Comparison of ENCODE assay signal across 8 mouse cellular contexts in genomic region chr2:84669828-84670568, GRCm38 (mm10). TPM values are rescaled to one million over a fixed set of nuclear protein-coding genes. Genes with fewer than 3 reads are reported as not detected.
DNase-seq lines count a peak whose midpoint lies in the region; ATAC-seq and TF ChIP-seq lines count a peak whose summit lies in the region.

No protein-coding gene starts in this region.

- H3K4me1 ChIP-seq in embryonic facial prominence, embryonic 10.5 days = peaks cover 13% of the 10 kb centered on the region
- no peaks in the 10 kb centered on the region for H3K4me1 ChIP-seq in lung, postnatal 0 days (ENCODE audit: insufficient read depth, low read depth, low read length)
- H3K4me1 ChIP-seq in stomach, embryonic 15.5 days = 0 out of 2 replicates have a peak, but pooled peaks cover 4% of the 10 kb centered on the region

- peaks cover 19% of the 10 kb centered on the region for H3K79me3 ChIP-seq in C2C12 (ENCODE audit: low read depth)

- DNase-seq in cerebellum, postnatal 36 days = peak; percentile 39 to 48
- no peak for DNase-seq in cerebellum, adult 11-12 months
- DNase-seq in embryonic facial prominence, embryonic 10.5 days (ENCODE audit: low spot score) = no peak
- DNase-seq in induced T-regulatory cell, adult 2 months (ENCODE audit: low read depth) = peak; percentile 21
- peak; percentile 72 for DNase-seq in lung, postnatal 0 days (ENCODE audit: low spot score)
- no peak for DNase-seq in frontal cortex, postnatal 14 days (ENCODE audit: low spot score in 2 of 2)

- H3K79me2 ChIP-seq in C2C12 (ENCODE audit: control insufficient read depth, insufficient read depth) = peaks cover 32% of the 10 kb centered on the region

- H3K4me2 ChIP-seq in lung, postnatal 0 days (replicated peaks; ENCODE audit: low read depth, low read length) = peak overlapping the region; percentile 64
- H3K4me2 ChIP-seq in stomach, embryonic 15.5 days = peak overlapping the region; percentile 71

- H3K9me3 ChIP-seq in embryonic facial prominence, embryonic 10.5 days = no peaks in the 10 kb centered on the region
- H3K9me3 ChIP-seq in lung, postnatal 0 days (ENCODE audit: low read length) = no peaks in the 10 kb centered on the region
- no peaks in the 10 kb centered on the region for H3K9me3 ChIP-seq in stomach, embryonic 15.5 days

- H3K36me3 ChIP-seq in C2C12 (ENCODE audit: control insufficient read depth, insufficient read depth) = peaks cover 47% of the 10 kb centered on the region
- peaks cover 50% of the 10 kb centered on the region for H3K36me3 ChIP-seq in embryonic facial prominence, embryonic 10.5 days (replicated peaks)
- H3K36me3 ChIP-seq in lung, postnatal 0 days (ENCODE audit: insufficient read depth, low read length) = no peaks in the 10 kb centered on the region
- peaks cover 11% of the 10 kb centered on the region for H3K36me3 ChIP-seq in stomach, embryonic 15.5 days

- no peak for TF ChIP-seq CTCF in C2C12 (IDR thresholded peaks at IDR 0.05; ENCODE audit: control insufficient read depth, insufficient read depth, insufficient read length)
- TF ChIP-seq CTCF in lung, postnatal 0 days (IDR thresholded peaks at IDR 0.05) = no peak

- peak overlapping the region; percentile 74 for H3K9ac ChIP-seq in lung, postnatal 0 days (replicated peaks; ENCODE audit: low read depth)
- H3K9ac ChIP-seq in stomach, embryonic 15.5 days = peak overlapping the region; percentile 86

- peak overlapping the region; percentile 81 for H3ac ChIP-seq in C2C12 (ENCODE audit: control insufficient read depth, insufficient read length, low read depth)

- no peak for TF ChIP-seq EP300 in lung, postnatal 0 days (IDR thresholded peaks at IDR 0.05)

- H3K27me3 ChIP-seq in C2C12 (ENCODE audit: control insufficient read depth, insufficient read depth, insufficient read length) = no peaks in the 10 kb centered on the region
- H3K27me3 ChIP-seq in embryonic facial prominence, embryonic 10.5 days (replicated peaks; ENCODE audit: low read depth, poor library complexity, severe bottlenecking) = no peaks in the 10 kb centered on the region
- H3K27me3 ChIP-seq in lung, postnatal 0 days (replicated peaks; ENCODE audit: insufficient read depth, low read length) = no peaks in the 10 kb centered on the region
- no peaks in the 10 kb centered on the region for H3K27me3 ChIP-seq in stomach, embryonic 15.5 days (replicated peaks)

- peak; percentile 74 for ATAC-seq in lung, postnatal 0 days
- ATAC-seq in stomach, embryonic 15.5 days (ENCODE audit: insufficient read depth, low FRiP score, low read depth) = peak; percentile 73

- 3% methylated on average over 39 of the region's 39 CpGs for WGBS in embryonic facial prominence, embryonic 10.5 days
- WGBS in lung, postnatal 0 days = under 1% methylated on average over 38 of the region's 39 CpGs
- 3% methylated on average over 39 of the region's 39 CpGs for WGBS in stomach, embryonic 15.5 days

- H3K4me3 ChIP-seq in C2C12 (ENCODE audit: insufficient read depth, poor library complexity, severe bottlenecking) = peak overlapping the region; percentile 99
- peak overlapping the region; percentile 93 for H3K4me3 ChIP-seq in embryonic facial prominence, embryonic 10.5 days
- peak overlapping the region; percentile 90 for H3K4me3 ChIP-seq in lung, postnatal 0 days (ENCODE audit: low read depth, low read length)
- H3K4me3 ChIP-seq in stomach, embryonic 15.5 days (replicated peaks) = peak overlapping the region; percentile 91

- peak overlapping the region; percentile 99 for H3K27ac ChIP-seq in embryonic facial prominence, embryonic 10.5 days (replicated peaks)
- peak overlapping the region; percentile 88 for H3K27ac ChIP-seq in lung, postnatal 0 days (ENCODE audit: low read length)
- peak overlapping the region; percentile 91 for H3K27ac ChIP-seq in stomach, embryonic 15.5 days

TF ChIP-seq in C2C12, 6 proteins besides CTCF, POLR2A, EP300 and RAD21:
- peak; percentile 8 for TF ChIP-seq MAX (IDR thresholded peaks at IDR 0.05)
- no peak for TF ChIP-seq FOSL1 (IDR thresholded peaks at IDR 0.05; ENCODE audit: insufficient read depth, low read length, poor library complexity, severe bottlenecking)

RNA-seq across cellular contexts. Expression of gene Selenoh, which starts 0.6 kb away (rescaled TPM):
- polyA plus RNA-seq in C2C12 (2012; fragmentation: generic; extraction: Trizol) = 355 TPM
- 505 and 520 TPM in 2 replicates for polyA plus RNA-seq in embryonic facial prominence, embryonic 10.5 days (2016; fragmentation: Nextera tagmentation; extraction: Ambion mirVana)
- 94.3 and 102 TPM in 2 replicates for polyA plus RNA-seq in lung, postnatal 0 days (2015; fragmentation: Nextera tagmentation; extraction: Ambion mirVana)
- 221 and 237 TPM in 2 replicates for polyA plus RNA-seq in stomach, embryonic 15.5 days (2015; fragmentation: Nextera tagmentation; extraction: Ambion mirVana)

RNA-seq across cellular contexts. Expression of gene Gm28635, which starts 7.8 kb away (rescaled TPM):
- polyA plus RNA-seq in C2C12 (2012; fragmentation: generic; extraction: Trizol) = not detected
- polyA plus RNA-seq in embryonic facial prominence, embryonic 10.5 days (2016; fragmentation: Nextera tagmentation; extraction: Ambion mirVana) = not detected in 2 replicates
- polyA plus RNA-seq in lung, postnatal 0 days (2015; fragmentation: Nextera tagmentation; extraction: Ambion mirVana) = not detected in 2 replicates
- not detected in 2 replicates for polyA plus RNA-seq in stomach, embryonic 15.5 days (2015; fragmentation: Nextera tagmentation; extraction: Ambion mirVana)

RNA-seq across cellular contexts. Expression of gene Med19, which starts 8.2 kb away (rescaled TPM):
- 20.4 TPM for polyA plus RNA-seq in C2C12 (2012; fragmentation: generic; extraction: Trizol)
- 45.3 and 46.4 TPM in 2 replicates for polyA plus RNA-seq in embryonic facial prominence, embryonic 10.5 days (2016; fragmentation: Nextera tagmentation; extraction: Ambion mirVana)
- 21.0 and 22.6 TPM in 2 replicates for polyA plus RNA-seq in lung, postnatal 0 days (2015; fragmentation: Nextera tagmentation; extraction: Ambion mirVana)
- polyA plus RNA-seq in stomach, embryonic 15.5 days (2015; fragmentation: Nextera tagmentation; extraction: Ambion mirVana) = 31.1 and 34.5 TPM in 2 replicates

RNA-seq across cellular contexts. Expression of gene Tmx2, which starts 8.9 kb away (rescaled TPM):
- 90.0 TPM for polyA plus RNA-seq in C2C12 (2012; fragmentation: generic; extraction: Trizol)
- 135 and 137 TPM in 2 replicates for polyA plus RNA-seq in embryonic facial prominence, embryonic 10.5 days (2016; fragmentation: Nextera tagmentation; extraction: Ambion mirVana)
- 51.6 and 52.8 TPM in 2 replicates for polyA plus RNA-seq in lung, postnatal 0 days (2015; fragmentation: Nextera tagmentation; extraction: Ambion mirVana)
- 119 and 133 TPM in 2 replicates for polyA plus RNA-seq in stomach, embryonic 15.5 days (2015; fragmentation: Nextera tagmentation; extraction: Ambion mirVana)

RNA-seq across cellular contexts. Expression of gene Btbd18, which starts 11.1 kb away (rescaled TPM):
- 0.08 TPM for polyA plus RNA-seq in C2C12 (2012; fragmentation: generic; extraction: Trizol)
- polyA plus RNA-seq in embryonic facial prominence, embryonic 10.5 days (2016; fragmentation: Nextera tagmentation; extraction: Ambion mirVana) = 0.14 and 0.41 TPM in 2 replicates
- polyA plus RNA-seq in lung, postnatal 0 days (2015; fragmentation: Nextera tagmentation; extraction: Ambion mirVana) = 0.06 and 0.07 TPM in 2 replicates
- polyA plus RNA-seq in stomach, embryonic 15.5 days (2015; fragmentation: Nextera tagmentation; extraction: Ambion mirVana) = 0.18 and 0.22 TPM in 2 replicates

Comparison
In these comparisons a context has a peak if more than half of its experiments do, and no peak if none do; other contexts are left out.
1. DNase-seq: peak in cerebellum, postnatal 36 days (2 of 2), induced T-regulatory cell, adult 2 months (single experiment) and lung, postnatal 0 days (single experiment); none in cerebellum, adult 11-12 months (single experiment), embryonic facial prominence, embryonic 10.5 days (single experiment) and frontal cortex, postnatal 14 days (0 of 2).
2. Peak in every context shown above with its lines, with median percentiles within 50 percentile points of each other: H3K4me3 ChIP-seq and H3K27ac ChIP-seq.